Mouse (Mus musculus) CD4-positive helper T cell, adult 2 months (primary cell): ENCODE data around the gene Dpysl5.

Source experiments
- DNase-seq: peaks from one replicate; pipeline ENCODE4 v3.0.0-alpha.2; 2012; ENCODE audit warnings: low read depth, missing footprints, low spot score

Dpysl5 gene

GRCm38 (mm10) chr5:30824124-30824988, 113.0 kb downstream of the Dpysl5 start:
- DNase-seq, result no peak

GRCm38 (mm10) chr5:30825166-30825565, 113.8 kb downstream of the Dpysl5 start:
- no peak for DNase-seq

GRCm38 (mm10) chr5:30825821-30826220, 114.5 kb downstream of the Dpysl5 start:
- DNase-seq, result no peak

GRCm38 (mm10) chr5:30833416-30833815, 122.1 kb downstream of the Dpysl5 start:
- DNase-seq, result no peak

- DNase-seq, result no peak
These were observed 128.4 kb downstream of the Dpysl5 start for GRCm38 (mm10) chr5:30839731-30840130.

GRCm38 (mm10) chr5:30841896-30842295, 130.5 kb downstream of the Dpysl5 start:
- no peak for DNase-seq
